Mouse (Mus musculus) thymus, adult 2 months (tissue): ENCODE results near the gene Pabpn1l.

ENCODE experiments used
- CTCF ChIP-seq: fragments of 200-500 bp; IDR thresholded peaks from 2 replicates; pipeline ENCODE4 v1.5.1; 2012; ENCODE audit warnings: mild to moderate bottlenecking, control low read depth, low read length, moderate library complexity, borderline replicate concordance; ENCODE audit not compliant: control insufficient read depth, poor library complexity, insufficient read depth; ENCODE audit errors: extremely low read depth
- POLR2A ChIP-seq: fragments of 200-500 bp; IDR thresholded peaks from 2 replicates; pipeline ENCODE4 v1.6.1; 2012; ENCODE audit warnings: mild to moderate bottlenecking, low read length, control low read depth, moderate library complexity; ENCODE audit not compliant: control insufficient read depth, poor library complexity, insufficient read depth; ENCODE audit errors: extremely low read depth

- TF ChIP-seq CTCF, result no peak
- TF ChIP-seq POLR2A, result no peak
These were observed 51.4 kb downstream of the Pabpn1l start for GRCm38 (mm10) chr8:122571153-122571552.
